Mouse (Mus musculus) ES-Bruce4 (cell line): ENCODE data around the gene Polr2i.

Experiments
- CTCF ChIP-seq: IDR thresholded peaks from one replicate; pipeline ENCODE4 v1.8.1; 2011; ENCODE audit warnings: low read depth, low read length
- POLR2A ChIP-seq: IDR thresholded peaks from one replicate; pipeline ENCODE4 v1.8.1; 2011; ENCODE audit warnings: low read length; ENCODE audit not compliant: insufficient read depth

DNA sequence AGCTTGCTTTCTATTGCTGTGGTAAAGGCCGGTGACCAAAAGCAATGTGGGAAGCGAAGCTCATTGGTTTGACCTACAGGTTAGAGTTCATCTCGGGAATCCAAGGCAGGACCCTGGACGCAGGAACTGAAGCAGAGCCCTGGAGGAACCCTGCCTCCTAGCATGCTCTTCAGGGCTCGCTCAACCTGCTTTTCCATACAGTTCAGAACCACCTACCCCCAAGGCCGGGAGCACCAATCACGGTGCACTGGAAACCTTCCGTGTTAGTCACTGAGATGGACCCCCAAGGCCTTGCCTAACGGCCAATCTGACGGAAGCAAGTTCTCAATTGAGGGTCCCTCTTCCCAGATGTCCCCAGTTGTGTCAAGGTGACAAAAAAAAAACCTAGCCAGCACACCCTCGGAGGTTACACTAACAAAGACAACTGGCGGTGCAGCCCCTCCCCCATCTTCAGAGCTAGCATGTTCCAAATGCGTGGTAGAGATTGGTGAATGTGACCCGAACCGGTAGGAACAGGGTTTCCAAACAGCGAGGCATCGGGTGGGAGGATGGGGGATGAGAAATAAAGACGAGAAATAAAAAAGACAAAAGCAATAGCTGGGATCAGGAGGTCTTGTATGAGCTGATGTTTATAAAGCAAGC, 32.1 kb upstream of the Polr2i start:
- TF ChIP-seq CTCF (no peak), POLR2A (no peak)
